Mouse (Mus musculus) cerebellum, adult 11-12 months (tissue): ENCODE data around the gene Akr1b10.
"Not testable (repeated sequence)": the region's sequence is repeated elsewhere in the genome, so short reads cannot be mapped to it uniquely, and the experiment has no call there.

Experiments used
- DNase-seq: peaks from one replicate; pipeline ENCODE4 v3.0.0; 2022

The Akr1b10 gene

DNA sequence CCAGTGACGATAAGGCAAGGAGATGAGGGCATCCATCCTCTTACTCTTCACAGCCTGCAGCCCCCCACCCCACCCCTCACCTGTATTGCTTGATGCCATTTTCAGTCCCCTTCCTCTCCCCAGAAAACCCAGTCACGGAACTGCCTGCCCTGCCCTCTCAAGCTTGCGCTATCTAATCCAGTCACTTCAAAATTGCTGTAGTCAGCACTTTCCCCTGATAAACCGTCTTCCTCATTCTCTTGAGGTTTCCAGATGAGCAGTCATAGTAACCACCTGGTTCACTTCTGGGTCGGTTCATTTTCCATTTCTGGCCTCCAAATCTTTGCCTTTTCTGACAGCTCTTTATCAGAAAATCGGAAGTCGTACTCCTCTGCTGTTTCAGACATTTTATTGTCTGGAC lies 10.2 kb upstream of the Akr1b10 start:
- no peak for DNase-seq

DNA sequence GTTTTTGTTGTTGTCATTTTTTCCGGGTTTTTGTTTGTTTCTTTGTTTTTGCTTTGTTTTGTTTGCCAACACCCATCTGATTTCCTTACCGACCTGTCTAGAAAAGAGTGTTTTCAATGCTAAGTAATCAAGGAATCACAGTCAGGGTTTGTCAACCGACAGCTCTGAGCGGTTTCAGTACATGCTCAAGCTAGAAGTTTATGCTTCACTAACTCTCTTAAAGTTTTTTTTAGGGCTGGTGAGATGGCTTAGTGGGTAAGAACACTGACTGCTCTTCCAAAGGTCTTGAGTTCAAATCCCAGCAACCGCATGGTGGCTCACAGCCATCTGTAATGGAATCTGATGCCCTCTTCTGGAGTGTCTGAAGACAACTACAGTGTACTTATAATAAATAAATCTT lies 8.1 kb upstream of the Akr1b10 start:
- DNase-seq: not testable (repeated sequence)

DNA sequence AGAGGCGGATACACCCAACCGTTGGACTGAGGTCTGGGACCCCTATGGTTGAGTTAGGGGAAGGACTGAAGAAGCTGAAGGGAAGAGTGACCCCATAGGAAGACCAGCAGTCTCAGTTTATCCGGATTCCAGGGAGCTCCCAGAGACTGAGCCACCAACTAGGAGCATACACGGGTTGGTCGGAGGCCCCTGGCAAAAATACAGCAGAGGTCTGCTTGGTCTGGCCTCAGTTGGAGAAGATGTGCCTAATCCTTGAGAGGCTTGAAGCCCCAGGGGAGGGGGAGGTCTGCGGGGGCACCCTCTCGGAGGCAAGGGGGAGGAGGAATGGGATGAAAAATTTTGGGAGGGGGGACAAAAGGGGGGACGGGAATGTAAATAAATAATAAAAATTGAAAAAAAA lies 617 bp upstream of the Akr1b10 start:
- peak; percentile 17 for DNase-seq

DNA sequence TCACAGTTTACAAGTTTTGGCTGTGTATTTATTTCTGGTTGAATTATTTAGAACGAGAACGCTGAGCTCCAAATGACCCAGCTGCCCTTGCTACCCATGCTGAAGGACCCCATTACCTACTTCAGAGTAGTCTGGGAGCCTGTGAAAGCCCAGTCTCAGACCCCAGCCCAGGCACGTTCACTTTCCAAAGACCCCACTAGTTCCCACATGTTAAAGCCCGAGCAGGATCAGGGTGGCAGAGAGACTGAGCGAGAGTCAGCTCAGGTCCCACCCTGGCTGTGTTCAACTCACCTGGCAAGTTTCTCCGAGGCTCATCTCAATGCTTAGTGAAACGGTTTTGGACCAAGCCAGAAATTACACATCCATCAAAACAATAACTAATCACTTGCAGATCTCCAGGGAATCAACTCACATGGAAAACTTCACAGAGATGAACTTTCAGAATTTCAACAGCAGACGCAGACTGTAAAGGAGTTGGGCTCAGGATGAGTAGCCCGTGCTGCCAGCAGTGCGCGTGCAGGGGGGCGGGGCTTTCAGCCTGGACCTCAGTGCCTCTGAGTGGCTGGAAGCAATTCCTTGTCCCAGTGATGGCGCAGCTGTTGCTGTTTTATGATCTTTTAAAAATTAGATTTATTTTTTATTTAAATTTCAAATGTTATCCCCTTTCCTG lies 818 bp downstream of the Akr1b10 start:
- peak; percentile 29 for DNase-seq

DNA sequence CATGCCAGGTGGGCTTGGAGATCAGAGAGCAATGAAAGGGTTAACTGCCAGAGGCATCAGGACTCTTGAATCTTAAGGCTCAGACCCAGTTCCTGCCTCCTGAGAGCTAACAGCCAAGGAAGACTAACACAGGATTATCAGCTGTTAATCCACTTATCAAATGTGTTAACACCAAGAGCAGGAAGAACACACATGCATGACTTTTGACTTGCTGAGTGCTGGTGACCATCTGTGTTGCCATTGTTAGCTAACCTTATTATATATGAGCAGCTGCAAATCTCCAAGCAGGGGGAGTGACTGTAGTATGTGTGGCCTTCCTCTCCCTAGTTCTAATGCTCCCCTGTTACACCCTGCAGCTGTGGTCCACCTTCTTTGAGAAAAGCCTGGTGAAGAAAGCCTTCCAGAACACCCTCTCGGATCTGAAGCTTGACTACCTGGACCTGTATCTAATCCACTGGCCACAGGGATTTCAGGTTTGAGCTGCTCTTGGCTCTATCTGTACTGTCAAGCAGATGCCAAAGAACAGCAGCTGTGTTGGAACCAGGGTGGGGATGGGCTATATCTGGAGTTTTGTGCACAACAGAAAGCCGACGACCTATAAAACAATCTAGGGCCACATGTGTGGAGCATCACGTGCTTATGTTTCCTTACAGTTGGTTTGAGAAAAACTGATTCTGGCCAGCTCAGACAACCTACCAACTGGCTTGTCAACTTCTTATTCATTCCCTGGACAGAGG lies 4.6 kb downstream of the Akr1b10 start:
- DNase-seq: no peak

DNA sequence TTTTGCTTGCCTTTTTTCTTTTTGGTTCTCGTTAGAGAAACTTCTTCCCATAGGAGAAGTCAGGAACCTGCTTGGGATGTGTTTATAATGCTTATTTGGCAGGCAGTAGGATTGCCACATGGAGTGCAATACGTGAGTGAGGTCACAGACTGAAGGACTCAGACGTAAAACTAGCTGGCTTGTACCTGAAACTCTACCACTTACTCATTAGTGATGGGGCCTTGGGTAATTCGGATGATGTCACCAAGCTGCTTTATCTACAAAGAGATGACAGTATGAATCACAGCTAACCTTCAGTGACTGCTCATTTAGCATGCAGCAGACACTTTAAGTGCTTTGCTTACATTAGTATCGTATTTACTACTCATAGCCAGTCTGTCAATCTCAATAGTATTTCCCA lies 11.9 kb downstream of the Akr1b10 start:
- DNase-seq: no peak

DNA sequence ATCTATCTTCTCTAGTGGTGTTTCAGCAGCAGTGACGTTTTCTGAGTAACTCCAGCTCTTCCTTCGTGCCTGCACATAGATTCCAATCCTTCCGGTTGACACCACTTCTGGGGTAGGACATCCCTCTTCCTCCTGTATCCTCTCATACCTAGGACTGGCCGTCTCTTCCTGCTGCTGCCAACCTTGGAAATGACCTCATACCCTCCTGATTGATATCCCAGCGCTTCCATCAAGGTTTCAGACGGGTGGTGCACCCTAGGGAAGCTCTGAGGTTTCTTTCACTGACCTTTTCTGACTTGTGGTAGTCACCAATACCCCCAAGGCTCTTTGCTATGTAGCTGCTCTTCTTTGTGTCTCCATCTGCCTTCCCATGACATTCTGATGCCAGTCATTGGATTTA lies 14.4 kb downstream of the Akr1b10 start:
- no peak for DNase-seq

DNA sequence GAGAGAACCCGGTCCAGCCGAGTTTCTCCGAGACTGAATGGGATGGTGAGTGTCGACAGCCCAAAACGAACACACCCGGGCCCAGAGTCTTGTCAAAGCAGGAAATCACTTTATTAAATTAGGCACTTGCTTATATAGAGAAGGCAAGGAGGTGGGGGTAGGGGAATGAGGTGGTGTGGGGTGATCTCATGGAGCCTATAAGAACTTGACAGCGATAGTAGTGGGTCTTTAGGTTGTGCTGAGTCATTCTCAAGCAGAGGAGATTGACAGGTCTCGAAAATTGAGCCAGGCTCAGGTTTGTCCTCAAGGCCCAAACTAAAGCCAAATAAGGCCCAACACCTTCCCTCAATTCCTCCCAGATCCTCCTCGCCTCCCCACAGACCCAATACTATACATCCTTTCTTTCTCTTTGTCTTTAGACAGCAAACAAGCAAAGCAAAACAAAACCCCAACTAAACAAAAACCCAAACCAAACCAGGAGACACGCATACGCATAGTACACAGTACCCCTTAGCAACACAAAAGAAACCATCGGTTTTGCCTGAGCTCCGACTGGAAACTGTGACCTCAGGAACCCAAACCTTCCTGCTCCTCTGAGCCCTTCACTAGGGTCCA lies 15.7 kb downstream of the Akr1b10 start:
- DNase-seq: no peak

DNA sequence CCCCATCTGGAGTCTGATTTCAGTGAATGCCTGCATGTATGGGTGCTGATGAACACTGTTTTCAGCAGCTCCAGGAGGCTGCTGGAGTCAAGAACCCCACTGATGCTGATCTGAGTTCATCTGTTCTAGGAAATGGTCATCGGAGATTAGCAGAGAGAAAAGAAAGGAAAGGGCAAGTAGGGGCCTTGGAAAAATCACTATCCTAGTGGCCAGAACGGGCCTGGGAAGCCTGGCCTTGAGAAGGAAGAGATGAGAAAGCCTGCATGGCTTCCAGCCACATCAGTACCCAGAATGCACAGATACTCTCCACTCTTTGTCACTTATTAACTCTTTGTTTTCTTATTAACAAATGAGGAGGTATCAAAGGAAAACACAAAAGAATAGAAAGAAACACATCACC lies 16.7 kb downstream of the Akr1b10 start:
- no peak for DNase-seq

GRCm38 (mm10) chr6:34406746-34407145 lies 22.7 kb downstream of the Akr1b10 start:
- no peak for DNase-seq

- DNase-seq: no peak
Measured at GRCm38 (mm10) chr6:34407403-34407802, 23.4 kb downstream of the Akr1b10 start.

GRCm38 (mm10) chr6:34412023-34412422 lies 28.0 kb downstream of the Akr1b10 start, which contains the start of gene Akr1b7:
Gene Akr1b7, plus strand, starts transcription at chr6:34412334.
- DNase-seq: no peak

DNA sequence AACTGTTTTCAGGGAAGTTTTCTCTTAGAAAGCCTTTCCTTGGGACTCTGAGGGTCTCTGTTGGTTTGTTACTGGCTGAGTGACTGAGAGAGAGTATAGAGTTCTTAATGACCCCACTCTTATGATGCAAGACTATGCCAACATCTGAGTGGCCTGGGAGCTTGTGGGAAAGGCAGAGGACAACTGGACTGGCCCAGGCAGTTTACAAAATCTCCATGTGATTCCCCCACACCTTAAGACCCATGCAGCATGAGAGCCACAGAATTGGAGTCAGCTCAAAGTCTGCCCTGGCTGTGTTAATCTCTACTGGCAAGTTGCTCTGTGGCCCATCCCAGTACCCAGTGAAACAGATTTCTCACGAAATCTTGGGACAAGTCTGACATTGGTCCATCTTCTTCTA lies 28.7 kb downstream of the Akr1b10 start:
- DNase-seq: no peak

- DNase-seq: not testable (repeated sequence)
Measured at GRCm38 (mm10) chr6:34413386-34413785, 29.4 kb downstream of the Akr1b10 start.

- no peak for DNase-seq
Measured at GRCm38 (mm10) chr6:34416521-34416920, 32.5 kb downstream of the Akr1b10 start.

DNA sequence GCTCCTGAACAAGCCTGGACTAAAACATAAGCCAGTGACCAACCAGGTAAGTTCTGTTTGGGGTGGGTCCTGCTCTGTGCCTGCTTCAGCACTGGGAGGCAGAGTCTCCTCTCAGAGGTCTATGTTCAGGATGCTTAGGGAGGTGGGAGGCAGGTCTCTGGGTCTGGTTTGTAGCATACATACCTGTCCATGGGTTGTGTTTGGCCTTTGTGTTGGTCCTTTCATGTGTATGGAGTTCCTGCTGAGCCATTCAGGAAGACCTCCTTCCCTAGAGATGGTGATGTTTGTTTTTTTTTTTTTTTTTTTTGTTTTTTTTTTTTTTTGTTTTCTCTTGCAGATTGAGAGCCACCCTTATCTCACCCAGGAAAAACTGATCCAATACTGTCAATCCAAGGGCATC lies 35.1 kb downstream of the Akr1b10 start:
- no peak for DNase-seq

DNA sequence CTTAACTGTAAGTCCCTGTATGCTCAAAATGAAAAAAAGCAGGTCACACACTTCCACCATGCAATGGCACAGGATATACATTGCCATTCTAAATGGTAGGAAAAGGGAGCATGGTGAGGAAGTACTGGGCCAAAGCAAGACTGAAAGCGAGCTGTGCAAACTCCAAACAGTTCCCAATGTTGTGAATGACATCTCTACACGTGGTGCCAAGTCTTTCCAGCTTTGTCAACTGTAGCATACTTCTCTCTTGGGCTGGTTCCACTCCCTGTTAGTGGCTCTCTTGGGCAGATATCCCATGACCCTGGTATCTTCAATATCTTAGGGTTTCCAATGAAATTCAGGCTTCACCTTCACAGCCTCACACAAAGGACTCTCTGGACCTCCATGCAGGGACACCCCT lies 55.0 kb downstream of the Akr1b10 start:
- DNase-seq: no peak

GRCm38 (mm10) chr6:34441556-34442257 lies 57.7 kb downstream of the Akr1b10 start:
- no peak for DNase-seq

- no peak for DNase-seq
Measured at GRCm38 (mm10) chr6:34443791-34444190, 59.8 kb downstream of the Akr1b10 start.
